Mouse (Mus musculus) embryo, embryonic 9.5 days (tissue): ENCODE measurements around the gene Gm10961.
"Not testable (repeated sequence)": the region's sequence is repeated elsewhere in the genome, so short reads cannot be mapped to it uniquely, and the experiment has no call there.

ENCODE experiments used
- DNase-seq: peaks from one replicate; pipeline ENCODE4 v3.0.0-alpha.2; 2017; ENCODE audit errors: extremely low spot score

Gm10961 gene

GRCm38 (mm10) chr3:107612902-107613525, 18.1 kb upstream of the Gm10961 start:
- peak; percentile 65 for DNase-seq

GRCm38 (mm10) chr3:107617800-107618199, 13.3 kb upstream of the Gm10961 start:
- no peak for DNase-seq

GRCm38 (mm10) chr3:107619911-107620310, 11.2 kb upstream of the Gm10961 start:
- DNase-seq: no peak

- DNase-seq: no peak
Measured at GRCm38 (mm10) chr3:107621286-107622075, 9.6 kb upstream of the Gm10961 start.

- no peak for DNase-seq
Measured at GRCm38 (mm10) chr3:107622537-107622936, 8.6 kb upstream of the Gm10961 start.

DNA sequence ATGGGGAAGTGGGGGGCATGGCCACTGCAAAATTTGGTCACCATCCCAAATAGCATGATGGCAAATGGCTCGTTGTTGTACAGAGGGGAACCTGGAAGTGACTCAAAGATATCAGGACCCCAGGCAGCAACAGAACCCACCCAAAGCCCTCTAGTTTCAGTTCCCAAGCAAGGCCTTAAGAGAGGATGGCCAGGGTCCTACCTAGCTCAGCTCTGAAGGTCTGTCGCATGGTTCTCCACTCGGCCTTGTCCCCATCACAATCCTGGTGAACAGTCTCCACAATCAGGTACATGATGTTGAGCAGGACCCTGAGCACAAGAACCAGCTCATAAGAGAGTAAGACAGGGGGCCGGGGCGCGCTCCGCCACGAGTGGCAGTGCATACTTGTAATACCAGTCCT, 6.7 kb upstream of the Gm10961 start:
- DNase-seq: no peak

DNA sequence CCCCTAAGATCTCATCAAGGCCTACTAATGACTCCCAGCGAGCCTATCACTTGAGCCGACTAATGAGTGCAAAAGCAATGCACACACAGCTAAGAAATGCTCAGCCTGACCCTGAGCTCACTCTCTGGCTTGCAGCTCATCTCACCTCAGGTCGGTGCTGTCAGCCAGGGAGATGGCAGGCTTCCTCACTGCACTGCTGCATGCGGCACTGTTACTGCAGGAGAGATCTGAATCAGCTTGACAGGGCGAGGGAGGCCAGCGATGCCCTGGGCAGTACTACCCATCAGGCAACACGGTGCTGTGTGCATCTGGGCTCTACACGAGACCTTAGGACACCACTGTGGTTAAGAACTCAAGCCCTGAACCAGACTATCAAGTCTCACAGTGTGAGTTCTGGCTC, 5.6 kb upstream of the Gm10961 start:
- DNase-seq: no peak

GRCm38 (mm10) chr3:107626751-107627150, 4.4 kb upstream of the Gm10961 start:
- DNase-seq: no peak

DNA sequence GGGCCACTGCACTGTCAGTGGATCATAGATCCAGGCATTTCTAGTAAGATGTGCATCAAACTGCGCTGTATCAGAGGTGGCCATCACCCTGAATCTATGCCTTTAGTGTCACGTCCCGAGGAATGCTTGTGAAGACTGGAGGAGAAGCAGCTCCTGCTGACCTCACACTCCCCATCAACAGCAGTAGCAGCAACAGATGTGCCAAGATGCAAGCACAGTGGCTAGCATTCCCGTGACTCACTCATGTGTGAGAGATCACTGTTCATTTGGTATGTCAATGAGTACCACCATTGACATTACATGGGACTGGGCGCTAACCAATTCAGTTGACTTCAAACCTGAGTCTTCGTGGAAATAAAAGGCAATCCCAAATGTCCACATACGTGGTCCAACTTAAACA, 3.5 kb upstream of the Gm10961 start:
- no peak for DNase-seq

- no peak for DNase-seq
Measured at GRCm38 (mm10) chr3:107628551-107628950, 2.6 kb upstream of the Gm10961 start.

DNA sequence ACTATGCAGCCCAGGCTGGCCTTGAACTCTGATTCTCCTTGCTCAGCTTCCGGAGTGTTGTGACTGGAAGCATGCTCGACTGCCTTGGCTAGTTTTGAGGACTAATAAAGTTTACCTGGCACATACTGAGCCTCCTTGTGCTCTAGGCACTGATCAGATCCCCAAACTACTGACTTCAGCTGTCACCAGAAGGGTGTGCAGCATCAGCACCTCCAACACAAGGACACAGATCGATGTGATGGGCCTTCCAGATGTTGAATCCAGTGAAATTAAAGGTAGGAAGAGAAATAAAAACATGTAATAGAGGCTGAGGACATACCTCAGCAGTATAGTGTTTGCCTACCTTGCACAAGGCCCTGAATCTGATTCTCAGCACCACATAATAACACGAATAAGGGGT, 1.7 kb upstream of the Gm10961 start:
- DNase-seq: no peak

GRCm38 (mm10) chr3:107631523-107631958, 419 bp downstream of the Gm10961 start, which contains the start of gene Strip1:
Gene Strip1, minus strand, starts transcription at chr3:107631694.
- DNase-seq: peak; percentile 93

- no peak for DNase-seq
Measured at GRCm38 (mm10) chr3:107632786-107633185, 1.7 kb downstream of the Gm10961 start.

- DNase-seq: no peak
Measured at GRCm38 (mm10) chr3:107633906-107634305, 2.8 kb downstream of the Gm10961 start.

GRCm38 (mm10) chr3:107635836-107636235, 4.7 kb downstream of the Gm10961 start:
- no peak for DNase-seq

- no peak for DNase-seq
Measured at GRCm38 (mm10) chr3:107636236-107636635, 5.1 kb downstream of the Gm10961 start.

- no peak for DNase-seq
Measured at GRCm38 (mm10) chr3:107637606-107638172, 6.6 kb downstream of the Gm10961 start.

- no peak for DNase-seq
Measured at GRCm38 (mm10) chr3:107646947-107647346, 15.8 kb downstream of the Gm10961 start.

DNA sequence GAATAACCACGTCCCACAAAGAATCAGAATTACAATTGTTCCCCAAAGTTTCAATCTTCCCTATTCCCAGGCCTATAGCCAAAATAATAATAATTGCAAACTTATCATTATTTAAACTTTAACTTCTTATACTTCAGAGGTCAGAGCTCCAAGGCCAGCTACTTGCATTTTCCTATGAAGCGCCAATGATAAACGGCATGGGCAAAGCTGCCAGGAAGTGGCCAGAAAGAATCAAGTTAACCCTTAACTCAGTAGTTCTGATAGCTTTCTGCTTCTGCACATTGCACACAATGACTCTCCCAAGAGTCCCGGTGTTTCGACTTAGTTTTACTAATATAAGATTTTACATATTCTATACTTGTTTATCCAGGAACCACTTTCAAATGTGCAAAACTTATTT, 19.2 kb downstream of the Gm10961 start:
- DNase-seq: not testable (repeated sequence)

DNA sequence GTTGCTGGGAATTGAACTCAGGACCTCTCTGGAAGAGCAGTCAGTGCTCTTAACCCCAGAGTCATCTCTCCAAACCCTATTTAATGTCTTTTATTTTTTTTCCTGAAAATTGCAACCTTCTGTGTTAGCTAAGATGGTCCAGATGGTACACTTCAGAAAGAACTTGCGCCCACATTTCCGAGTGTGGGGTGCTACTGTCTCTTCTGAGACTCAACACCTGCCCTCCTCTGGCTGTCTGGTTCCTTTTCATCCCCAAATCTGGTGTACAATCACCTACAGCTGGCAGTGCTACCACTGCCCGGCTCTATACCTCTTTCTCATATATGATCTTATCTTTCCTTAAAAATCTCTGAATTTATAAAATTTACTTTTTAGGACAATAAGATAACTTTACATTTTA, 21.8 kb downstream of the Gm10961 start:
- DNase-seq: no peak

GRCm38 (mm10) chr3:107654861-107655260, 23.7 kb downstream of the Gm10961 start:
- no peak for DNase-seq

- DNase-seq: no peak
Measured at GRCm38 (mm10) chr3:107655491-107655890, 24.4 kb downstream of the Gm10961 start.

- DNase-seq: no peak
Measured at GRCm38 (mm10) chr3:107656151-107656550, 25.0 kb downstream of the Gm10961 start.
